Mouse (Mus musculus): Measurements from ENCODE around the gene Olfr709-ps1.

GRCm38 (mm10) chr7:106932119-106932518, at the start of gene Olfr709-ps1:
- TF ChIP-seq CTCF (IDR thresholded peaks at IDR 0.05) (no peak), EP300 (IDR thresholded peaks at IDR 0.05; ENCODE audit: insufficient read depth, low read depth, low read length) (no peak)
